Mouse (Mus musculus): ENCODE data around the gene Sec14l5.

Gene Sec14l5

DNA sequence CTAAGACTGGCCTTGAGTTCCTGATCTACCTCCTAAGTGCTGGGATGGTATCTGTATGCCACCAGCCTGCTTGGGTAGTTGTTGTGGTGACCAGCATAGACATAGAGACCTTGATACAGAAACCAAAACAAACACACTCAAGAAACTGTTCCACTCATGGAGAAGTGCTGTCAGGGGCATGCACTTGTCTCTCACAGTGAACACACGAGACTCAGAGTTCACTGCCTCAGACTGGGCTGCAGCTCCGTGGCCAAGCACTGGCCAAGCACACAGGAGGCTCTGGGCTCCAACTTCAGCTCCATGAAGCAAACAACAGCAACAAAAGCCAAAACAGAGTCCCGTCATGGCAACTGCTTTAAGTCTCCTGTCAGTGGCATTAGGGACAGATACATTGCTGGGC, 8.1 kb downstream of the Sec14l5 start:
- DNase-seq, result no peak

DNA sequence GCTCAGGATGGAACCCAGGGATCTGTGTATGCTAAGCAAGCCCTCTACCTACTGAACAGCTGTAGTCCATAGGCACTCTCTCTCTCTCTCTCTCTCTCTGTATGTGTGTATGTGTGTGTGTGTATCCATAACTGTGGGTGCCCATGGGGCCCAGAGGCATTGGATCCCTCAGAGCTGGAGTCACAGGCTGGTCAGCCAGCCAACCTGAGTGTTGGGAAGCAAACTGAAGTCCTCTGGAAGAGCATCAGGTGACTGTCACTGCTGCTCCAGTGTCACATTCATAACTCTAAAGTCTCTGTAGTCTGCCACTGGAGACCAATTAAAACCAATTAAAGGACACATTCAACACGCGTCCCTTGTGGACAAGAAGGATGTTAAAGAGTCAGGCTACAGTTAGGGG, 9.6 kb downstream of the Sec14l5 start:
- no peak for DNase-seq

DNA sequence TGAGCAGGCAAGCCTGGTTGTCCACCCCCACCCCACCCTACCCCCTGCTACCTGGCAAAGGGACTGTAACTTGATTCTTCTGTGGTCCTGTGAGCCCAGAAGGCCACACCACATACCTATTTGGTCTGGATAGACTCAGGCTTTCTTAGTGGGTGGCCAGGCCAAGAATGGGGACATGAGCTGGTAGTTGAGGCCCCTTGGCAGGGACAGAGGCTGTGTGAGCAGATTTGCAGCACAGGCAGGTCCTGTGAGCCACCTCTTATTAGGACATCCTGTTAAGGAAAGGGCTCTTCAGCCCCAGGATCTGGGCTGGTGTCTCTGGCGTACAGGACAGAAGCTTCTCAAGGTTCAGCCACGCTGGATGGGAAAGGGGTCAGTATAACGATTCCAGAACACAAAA, 10.2 kb downstream of the Sec14l5 start:
- DNase-seq, result no peak

DNA sequence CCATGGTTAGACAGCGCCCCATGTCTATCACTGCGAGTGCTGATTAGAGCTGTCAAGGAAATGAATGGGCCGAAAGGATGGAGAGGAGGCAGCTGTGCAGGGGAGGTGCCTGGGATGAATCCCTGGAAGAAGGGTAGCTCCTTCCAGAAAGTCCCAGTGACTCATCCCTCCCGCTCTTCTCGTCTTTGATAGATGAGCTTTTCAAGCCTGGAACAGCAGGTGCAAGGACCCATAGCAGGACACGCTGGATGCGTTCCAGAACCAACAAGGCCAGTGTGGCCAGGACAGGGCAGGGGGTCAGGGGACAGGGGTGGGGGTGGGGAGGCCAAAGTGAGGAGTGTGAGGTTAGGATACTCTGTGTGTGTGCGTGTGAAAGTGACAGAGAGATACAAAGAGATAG, 12.3 kb downstream of the Sec14l5 start:
- DNase-seq, result no peak

DNA sequence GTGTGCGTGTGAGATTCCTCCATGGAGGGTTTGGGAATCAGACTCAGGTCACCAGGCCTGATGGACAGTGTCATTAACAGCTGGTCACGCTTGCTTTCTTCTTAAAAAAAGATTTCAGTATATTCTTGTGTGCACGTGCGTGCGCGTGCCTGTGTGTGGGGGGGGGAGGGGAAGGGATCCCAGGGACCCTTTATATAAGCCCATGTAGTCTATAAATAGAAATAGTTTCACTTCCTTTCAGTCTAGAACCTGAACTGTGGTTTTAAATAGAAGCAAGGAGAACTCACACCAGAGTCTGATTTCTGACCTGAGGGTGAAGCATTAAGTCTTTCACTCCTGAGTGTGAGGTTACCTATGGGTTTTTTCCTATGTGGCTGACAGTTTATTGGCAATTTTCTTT, 17.4 kb downstream of the Sec14l5 start:
- DNase-seq, result no peak

DNA sequence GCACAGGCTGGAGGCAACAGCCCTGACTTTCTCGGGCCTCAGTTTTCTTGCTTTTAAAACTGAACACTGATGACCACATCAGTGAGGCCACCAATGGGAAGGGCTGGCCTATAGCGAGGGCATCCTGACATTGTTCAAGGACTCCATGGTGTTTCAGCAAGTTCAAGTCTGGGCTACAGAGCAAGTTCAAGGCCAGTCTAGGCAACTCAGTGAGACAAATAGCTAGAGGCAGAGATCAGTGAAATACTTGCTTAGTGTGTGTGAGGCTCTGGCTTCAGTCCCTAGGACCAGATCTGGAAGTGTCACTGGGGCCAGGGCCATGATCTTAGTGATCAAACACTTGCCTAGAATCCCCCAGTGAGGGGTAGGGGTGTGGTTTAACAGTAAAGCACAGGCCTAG, 21.1 kb downstream of the Sec14l5 start:
- no peak for DNase-seq

DNA sequence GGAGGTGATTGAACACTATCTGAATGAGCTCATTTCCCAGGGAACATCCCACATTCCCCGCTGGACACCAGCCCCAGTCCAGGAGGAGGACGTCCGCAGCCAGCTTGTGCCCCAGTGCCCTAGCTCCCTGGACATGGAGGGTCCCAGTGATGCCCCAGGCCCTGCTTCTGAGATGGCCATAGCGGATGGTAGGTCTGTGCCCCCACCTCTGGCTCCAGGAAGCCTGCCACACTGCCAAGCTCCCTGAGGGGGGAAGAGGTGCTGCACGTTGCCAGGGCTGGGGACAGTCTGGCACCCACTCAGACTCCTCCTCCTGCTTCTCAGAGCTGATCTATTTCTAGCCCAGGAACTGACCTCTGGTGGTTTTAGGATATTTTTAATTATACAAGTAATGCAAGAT, 21.9 kb downstream of the Sec14l5 start:
- peak; percentile 8 for DNase-seq

DNA sequence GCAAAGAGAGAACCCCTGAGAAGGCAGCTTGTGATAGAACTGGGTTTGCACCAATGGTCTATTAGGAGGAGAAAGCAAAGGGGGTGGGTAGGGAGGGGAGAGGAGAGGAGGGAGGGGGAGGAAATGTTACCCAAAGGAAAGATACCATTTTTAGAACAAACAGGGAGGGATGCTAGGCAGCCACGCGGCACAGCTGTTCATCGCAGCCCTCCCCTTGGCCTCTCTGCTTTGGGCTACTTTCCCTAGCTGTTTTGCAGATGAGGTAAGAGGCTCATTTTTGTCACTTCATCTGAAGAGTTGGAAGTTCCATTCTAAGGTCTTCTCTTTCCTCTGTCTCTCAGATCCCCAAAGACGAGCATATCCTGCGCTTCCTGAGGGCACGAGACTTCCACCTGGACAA, 25.7 kb downstream of the Sec14l5 start:
- no peak for DNase-seq

DNA sequence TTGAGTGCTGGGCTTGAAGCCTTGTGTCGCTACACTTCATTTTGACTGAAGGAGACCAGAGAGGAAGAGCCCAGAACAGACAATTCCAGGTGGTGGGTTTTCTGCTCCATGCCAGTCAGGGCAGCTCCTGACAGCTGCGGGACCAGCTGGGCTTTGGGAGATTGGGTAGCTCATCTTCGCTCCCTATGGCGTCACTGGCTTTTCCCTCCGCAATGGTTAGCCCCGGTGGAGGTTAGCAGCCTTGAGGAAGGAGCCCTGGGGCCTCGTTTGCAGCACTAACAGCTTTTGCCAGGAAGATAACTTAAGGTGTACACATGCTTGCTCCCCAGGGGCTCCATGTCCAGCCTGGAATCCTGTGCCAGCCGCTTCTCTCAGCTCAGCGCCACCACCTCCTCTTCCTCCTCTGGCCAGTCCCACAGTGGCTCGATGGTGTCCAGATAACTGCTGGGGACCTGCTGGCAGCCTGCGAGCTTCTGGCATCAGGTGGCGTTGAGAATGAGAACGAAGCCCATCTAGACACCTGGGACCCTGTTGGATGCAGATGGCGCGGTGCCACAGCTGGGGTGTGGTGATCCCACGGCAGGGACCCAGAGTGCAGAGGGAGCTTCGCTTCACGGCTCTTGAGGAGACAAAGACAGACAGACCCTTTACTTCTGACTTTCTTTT, 36.5 kb downstream of the Sec14l5 start:
- no peak for DNase-seq

DNA sequence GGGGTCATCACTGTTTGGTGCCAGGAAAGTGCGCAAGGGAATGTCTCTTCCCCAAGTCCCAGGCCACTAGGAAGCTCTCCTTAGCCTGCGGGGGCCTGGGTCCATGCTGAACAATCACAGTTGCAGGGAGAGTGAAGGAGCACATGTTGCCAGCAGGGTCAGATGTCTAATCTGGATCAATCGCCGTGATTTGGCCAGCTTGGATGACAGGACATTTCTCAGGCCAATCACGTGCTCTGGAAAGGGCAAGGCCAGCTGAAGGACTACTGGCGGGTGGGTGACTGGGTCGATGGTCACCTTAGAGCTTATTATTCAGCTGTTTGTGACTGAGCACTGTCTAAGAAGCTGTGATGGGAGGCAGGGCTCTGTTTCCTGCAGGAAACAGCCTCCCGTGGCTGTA, 37.2 kb downstream of the Sec14l5 start:
- no peak for DNase-seq

DNA sequence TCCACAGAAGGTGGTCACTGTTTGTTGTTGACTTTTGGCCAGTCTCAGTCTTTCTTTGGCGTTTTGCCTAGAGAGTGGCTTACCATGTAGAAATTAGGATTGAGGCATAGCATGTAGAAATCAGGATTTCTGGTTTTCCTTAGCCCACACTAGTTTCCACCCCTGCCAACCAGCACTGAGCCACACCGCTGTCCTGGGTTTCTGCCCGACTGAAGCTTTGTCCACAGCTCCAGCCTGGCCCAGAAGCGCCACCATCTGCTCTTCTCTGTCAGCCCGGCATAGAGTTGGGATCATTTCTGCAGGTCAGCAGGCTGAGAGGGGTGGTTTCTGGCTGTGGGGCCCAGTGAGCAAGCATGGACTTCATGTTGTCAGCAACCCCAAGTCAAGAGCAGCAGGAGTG, 38.0 kb downstream of the Sec14l5 start:
- DNase-seq, result no peak

DNA sequence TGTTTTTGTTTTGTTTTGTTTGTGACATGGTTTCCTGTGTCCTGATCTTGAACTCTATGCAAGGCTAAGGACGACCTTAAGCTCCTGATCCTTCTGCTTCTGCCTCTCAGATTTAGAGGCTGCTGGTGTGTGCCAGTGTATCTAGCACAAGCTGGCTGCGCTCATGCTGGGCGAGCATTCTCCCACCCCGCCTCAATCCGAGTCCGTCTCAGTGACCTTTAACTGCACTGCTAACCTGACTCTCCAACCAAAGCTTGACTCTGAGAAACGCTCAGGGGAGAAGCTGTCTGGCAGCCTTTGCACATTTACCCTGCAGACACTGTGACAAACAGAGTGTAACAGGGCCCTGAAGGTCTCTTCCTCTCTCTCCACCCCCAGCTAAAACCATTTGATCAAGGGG, 38.8 kb downstream of the Sec14l5 start:
- peak; percentile 10 for DNase-seq

DNA sequence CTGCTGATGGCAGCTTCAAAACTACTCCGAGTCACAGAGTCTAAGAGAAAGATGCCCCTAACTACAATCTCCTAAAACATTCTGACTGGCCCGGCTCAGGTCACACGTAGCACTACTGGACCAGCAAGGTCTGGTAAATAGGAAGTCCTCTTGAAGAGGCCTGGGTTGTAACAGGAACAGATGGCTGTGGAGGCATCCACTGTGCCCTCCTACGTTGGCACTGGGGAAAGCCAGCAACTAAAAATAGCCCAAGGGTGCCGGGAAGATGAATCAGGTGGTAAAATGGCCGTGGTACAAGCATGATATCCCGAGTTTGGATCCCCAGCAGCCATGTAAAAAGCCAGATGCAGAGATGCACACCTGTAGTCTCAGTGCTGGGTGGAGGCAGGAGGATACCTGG, 39.3 kb downstream of the Sec14l5 start:
- no peak for DNase-seq

DNA sequence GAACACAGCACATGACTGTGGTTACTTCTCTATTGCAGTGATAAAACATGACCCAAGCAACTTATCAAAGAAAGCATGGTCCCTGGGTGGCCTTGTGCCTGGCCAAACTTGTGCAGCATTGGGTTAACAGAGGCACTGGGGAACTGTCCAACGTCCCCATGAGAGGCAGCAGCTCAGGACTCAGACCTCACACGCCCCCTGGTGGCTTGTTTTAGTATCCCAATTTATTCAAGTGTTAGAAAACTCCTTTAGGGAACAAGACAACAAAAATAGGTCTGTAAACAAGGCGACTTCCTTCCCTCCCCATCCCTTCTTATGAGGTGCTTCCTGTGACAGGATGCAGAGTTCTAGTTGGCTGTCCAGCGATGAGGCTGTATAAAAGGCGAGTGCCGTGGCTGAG, 48.2 kb downstream of the Sec14l5 start:
- DNase-seq, result peak; percentile 54

DNA sequence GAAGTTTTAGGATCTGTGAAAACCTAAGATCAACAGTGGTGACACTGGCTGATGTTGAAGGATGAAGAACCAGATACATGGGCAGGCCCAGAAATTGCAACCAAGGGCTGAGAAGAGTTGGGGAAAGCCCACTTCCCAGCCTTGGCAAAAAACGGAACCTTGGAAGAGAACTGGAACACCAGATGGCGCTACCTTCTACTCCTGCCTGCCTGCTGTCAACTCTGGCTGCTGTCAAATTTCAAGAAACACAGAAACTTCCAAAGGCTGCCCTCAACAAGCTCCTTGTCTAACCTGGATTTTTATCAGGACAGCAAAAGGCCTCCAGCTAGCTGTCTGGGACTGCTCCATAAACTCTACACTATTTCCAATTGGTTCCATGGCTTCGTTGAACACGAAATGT, 55.8 kb downstream of the Sec14l5 start:
- peak; percentile 68 for DNase-seq

DNA sequence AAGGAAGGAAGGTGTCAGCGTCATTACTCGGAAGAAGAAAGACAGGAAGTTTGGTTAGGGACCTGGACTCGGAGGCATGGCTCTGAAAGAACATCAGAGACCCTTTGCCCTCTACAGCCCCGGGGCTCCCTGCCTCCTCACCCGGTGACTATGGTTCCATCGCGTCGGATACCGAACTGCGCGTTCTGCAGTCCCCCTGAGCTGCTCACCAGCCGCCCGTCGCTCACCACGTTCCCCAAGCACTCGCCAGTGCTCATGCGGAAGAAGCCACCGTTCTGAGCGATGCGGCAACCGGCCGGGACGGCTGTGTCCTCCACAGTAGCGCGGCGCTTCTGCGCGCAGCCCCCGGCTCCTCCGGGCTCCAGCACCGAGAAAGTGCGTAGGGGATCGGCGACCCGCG, 56.3 kb downstream of the Sec14l5 start:
- DNase-seq, result peak; percentile 43

DNA sequence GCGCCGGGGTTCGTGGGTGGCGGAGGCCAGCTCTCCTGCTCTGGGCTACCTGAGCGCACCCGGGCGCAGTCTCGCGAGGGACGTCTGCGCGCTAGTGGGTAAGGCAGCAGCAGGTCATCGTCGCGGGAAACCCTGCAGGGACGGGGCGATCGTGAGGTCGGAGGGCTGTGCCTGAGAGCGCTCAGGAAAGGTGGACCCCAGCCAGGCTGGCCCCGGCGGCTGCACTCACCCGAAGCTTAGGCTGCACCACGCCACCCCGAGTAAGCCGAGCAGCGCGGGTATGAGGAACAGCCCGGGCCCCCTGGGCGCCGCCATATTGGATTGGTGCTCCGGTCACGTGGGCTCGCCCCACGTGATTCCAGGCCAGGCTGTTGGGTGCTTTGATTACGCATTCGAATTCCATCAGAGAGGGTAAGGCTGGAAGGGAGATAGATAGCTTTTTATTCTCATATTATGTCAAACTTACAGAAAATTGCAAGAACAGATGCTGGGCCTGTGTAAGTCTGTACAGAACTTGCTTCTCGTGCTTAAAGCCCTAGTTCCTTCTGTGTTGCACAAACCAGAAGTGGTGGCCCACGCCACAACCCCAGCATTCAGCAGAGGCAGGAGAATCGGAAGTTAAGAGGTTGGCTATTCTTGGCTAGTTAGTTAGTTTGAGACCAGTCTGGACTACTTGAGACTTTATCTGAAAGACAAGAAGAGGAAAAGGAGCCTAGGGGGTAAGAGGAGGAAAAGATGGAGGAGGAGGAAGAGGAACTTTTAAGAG, 56.9 kb downstream of the Sec14l5 start, which contains the start of gene Nagpa:
Gene Nagpa, minus strand, starts transcription at position 345 of the 766 bp plus-strand sequence.
- DNase-seq, result peak; percentile 85

DNA sequence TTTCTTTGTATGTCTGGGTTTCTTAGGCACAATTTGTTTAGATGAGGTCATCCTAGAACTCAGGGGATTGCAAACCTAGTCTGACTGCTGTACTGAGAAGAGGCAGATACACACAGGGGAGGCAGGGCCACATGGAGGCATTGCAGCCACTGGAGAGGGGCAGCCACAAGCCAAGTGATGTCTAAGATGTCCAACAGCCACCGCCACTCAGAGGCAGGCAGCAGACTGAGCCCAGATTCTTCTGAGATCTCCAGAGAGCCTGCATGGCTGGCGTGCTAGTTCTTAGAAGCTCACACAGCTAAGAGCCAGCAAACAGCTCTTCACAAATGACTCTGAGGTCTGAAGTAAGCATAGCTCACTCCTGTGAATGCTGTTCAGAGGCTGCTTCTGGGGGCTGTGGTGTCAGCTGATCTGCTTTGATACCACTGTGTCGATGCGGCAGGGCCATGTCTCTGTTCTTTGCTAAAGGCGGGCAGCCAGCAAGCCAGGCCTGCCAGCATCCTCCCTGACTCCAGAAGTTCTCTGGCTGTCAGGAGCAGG, 58.6 kb downstream of the Sec14l5 start:
- no peak for DNase-seq

DNA sequence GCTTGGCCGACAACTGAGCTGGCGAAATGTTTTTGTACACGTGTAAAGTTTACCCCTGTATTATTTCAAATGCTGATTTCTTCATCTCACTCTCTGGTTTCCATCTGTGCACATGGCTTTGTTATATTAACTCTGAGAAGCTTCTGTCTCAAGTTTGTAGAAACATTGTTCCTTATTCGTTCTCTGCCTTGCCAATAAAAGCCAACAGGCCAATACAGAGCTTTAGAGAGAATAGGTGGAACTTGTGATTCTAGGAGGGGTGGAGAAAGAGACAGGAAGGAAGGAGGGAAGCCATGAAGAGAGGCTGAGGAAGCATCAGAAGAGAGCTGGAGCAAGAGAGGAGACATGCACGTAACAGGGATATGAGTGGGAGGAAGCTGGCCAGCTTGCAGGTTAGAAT, 59.1 kb downstream of the Sec14l5 start:
- no peak for DNase-seq

DNA sequence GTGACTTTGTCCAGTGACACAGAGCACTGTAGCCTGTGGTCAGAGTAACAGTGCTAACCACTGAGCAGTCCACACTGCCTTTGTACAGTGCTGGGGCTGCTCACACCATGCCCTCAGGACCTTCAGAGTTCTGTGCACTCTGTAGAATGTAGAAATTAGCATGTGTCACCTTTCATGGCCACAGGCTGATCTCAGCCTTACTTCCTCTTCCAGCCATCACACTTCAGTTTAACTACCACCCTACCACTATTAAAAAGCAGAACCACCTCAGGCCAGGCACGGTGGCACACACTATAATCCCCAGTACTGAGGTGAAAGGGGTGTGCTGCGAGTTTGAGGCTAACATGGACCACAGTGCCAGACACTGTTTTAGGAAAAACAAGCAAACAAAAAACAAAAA, 63.5 kb downstream of the Sec14l5 start:
- DNase-seq, result no peak

DNA sequence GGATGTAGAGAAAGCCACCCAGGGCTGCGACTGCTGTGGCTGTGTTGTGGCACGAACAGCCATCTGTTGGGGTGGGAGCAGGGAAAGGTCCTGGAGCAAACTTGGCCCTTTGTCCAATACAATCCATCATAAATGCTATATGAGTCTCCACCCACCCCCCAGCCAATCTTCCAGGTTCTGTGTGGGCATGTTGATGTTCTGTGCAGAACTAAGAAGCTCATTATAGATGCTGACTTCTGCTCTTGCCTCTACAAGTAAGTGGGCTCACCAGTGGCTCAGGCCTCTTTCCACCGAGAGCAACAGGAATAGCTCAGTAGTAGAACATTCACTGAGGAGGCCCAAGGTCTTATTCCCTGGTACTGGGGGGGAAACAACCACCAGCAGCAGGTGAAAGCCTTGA, 65.2 kb downstream of the Sec14l5 start:
- no peak for DNase-seq

DNA sequence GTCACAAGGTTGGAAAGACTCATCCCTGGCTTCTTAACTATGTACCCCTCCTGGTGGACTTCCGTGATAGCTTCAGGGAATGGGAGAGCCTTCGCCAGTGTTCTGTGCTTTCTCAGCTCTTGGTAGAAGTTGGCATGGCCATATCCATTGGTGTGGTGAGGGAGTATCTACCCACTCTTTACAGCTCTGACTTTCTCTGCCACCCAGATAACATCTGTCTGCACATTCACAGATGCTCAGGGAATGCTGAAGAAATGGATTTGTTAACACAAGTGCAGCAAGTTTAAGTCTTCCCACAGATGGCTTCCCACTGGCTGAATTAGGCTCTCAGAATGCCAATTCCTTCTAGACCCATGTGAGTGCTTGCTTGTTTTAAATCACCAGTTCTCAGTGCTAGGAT, 67.2 kb downstream of the Sec14l5 start:
- DNase-seq, result no peak

DNA sequence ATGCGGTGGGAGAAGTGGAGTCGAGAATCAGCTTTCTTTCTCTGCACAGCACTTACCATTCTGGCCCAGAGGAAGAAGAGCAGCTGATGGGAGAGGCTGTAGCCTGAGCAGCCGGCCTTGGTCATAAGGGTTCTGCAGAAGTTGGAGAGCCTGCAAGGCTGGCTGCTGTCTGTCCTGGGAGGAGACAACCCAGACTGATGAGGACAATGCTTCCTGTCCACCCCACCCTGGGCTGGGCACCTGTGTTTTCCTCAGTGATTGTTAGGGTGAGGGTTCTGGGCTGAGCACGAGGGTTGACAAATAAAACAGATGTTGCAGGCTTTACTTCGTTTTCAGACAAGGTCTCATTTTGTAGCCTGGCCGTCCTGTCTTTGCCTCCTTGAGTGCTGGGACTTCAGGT, 69.8 kb downstream of the Sec14l5 start:
- DNase-seq, result no peak

DNA sequence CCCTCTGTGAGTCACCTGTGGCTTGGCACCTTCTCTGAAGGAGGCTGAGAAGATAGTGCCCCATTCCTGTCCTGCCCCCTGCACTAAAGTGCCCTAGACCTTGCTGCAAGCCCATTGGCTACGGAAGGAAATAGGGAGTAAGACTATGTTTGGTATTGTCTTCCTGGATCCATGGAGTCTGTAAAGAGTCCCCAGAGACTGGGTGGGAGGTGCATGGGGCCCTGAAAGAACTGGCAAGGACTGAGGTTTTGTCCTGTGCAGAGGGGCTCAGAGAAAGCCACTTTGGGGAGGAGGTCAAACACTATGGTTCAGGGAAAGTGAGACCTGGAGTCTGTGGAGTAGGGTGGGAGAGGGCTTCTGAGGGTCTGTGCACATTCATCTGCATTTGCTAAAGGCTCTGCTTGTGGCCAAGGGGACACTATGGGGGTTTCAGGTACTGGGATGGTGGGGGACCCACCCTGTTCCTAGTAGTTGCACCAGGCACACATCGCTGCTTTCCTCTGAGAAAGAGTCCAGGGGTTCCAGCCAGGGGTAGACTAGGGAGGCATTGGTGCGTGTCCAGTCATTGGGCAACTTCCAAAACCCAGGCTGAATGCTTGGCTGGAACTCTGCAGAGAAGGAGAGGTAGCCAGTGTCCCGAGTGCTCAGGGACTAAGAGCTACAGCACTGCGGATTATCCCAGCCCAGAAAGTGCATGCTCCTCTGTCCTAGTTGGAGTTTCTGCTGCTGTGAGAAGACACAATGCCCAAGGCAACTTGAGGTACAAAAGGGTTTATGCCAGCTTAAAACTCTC, 70.6 kb downstream of the Sec14l5 start:
- DNase-seq, result peak; percentile 78

Data from kidney, adult 18-20 months (tissue).